Mouse (Mus musculus) cerebellum, adult 8-10 months (tissue): ENCODE measurements around the gene Gjb2.

ENCODE experiments used
- DNase-seq: peaks from one replicate; pipeline ENCODE4 v3.0.0; 2022

The Gjb2 gene

GRCm38 (mm10) chr14:57104106-57105023, at the start of gene Gjb2:
TSS of gene Gjb2 (minus strand) at chr14:57104702.
- DNase-seq: no peak

GRCm38 (mm10) chr14:57145741-57146140, 41.2 kb upstream of the Gjb2 start:
- no peak for DNase-seq

GRCm38 (mm10) chr14:57135265-57135664, 30.8 kb upstream of the Gjb2 start:
- no peak for DNase-seq

- DNase-seq: no peak
Observed at GRCm38 (mm10) chr14:57133161-57133661, 28.7 kb upstream of the Gjb2 start, which contains the start of gene Gjb6. TSS of gene Gjb6 (minus strand) at chr14:57133611.

- no peak for DNase-seq
Observed at GRCm38 (mm10) chr14:57127383-57127782, 22.9 kb upstream of the Gjb2 start.

- DNase-seq: no peak
Observed at GRCm38 (mm10) chr14:57122295-57122694, 17.8 kb upstream of the Gjb2 start.

GRCm38 (mm10) chr14:57115823-57116544, 11.5 kb upstream of the Gjb2 start, which contains the start of gene Gm4491:
TSS of gene Gm4491 (minus strand) at chr14:57115883.
- no peak for DNase-seq

- DNase-seq: peak; percentile 30
Observed at GRCm38 (mm10) chr14:57109194-57109593, 4.7 kb upstream of the Gjb2 start.

- no peak for DNase-seq
Observed at GRCm38 (mm10) chr14:57107916-57108315, 3.4 kb upstream of the Gjb2 start.

- no peak for DNase-seq
Observed at GRCm38 (mm10) chr14:57107091-57107490, 2.6 kb upstream of the Gjb2 start.

- no peak for DNase-seq
Observed at GRCm38 (mm10) chr14:57105721-57106120, 1.2 kb upstream of the Gjb2 start.

- no peak for DNase-seq
Observed at GRCm38 (mm10) chr14:57105111-57105510, 609 bp upstream of the Gjb2 start.

GRCm38 (mm10) chr14:57103711-57104105, 794 bp downstream of the Gjb2 start:
- no peak for DNase-seq

GRCm38 (mm10) chr14:57103121-57103520, 1.4 kb downstream of the Gjb2 start:
- DNase-seq: no peak

- no peak for DNase-seq
Observed at GRCm38 (mm10) chr14:57101623-57102022, 2.9 kb downstream of the Gjb2 start.

- no peak for DNase-seq
Observed at GRCm38 (mm10) chr14:57095855-57096254, 8.6 kb downstream of the Gjb2 start.

- no peak for DNase-seq
Observed at GRCm38 (mm10) chr14:57093029-57093428, 11.5 kb downstream of the Gjb2 start.

- no peak for DNase-seq
Observed at GRCm38 (mm10) chr14:57090001-57090400, 14.5 kb downstream of the Gjb2 start.

- DNase-seq: no peak
Observed at GRCm38 (mm10) chr14:57089107-57089506, 15.4 kb downstream of the Gjb2 start.

GRCm38 (mm10) chr14:57084180-57084668, 20.3 kb downstream of the Gjb2 start:
- DNase-seq: no peak

GRCm38 (mm10) chr14:57082863-57083262, 21.6 kb downstream of the Gjb2 start:
- no peak for DNase-seq

GRCm38 (mm10) chr14:57075537-57075936, 29.0 kb downstream of the Gjb2 start:
- DNase-seq: no peak

GRCm38 (mm10) chr14:57069906-57070305, 34.6 kb downstream of the Gjb2 start:
- peak; percentile 17 for DNase-seq
